Mouse (Mus musculus) CH12.LX (cell line): ENCODE results near the gene Rnf126.

Source experiments
- CHD2 ChIP-seq: IDR thresholded peaks from 2 replicates; pipeline ENCODE4 v1.6.1; 2011; ENCODE audit warnings: low read length, improper control_type of control experiment
- IRF4 ChIP-seq: IDR thresholded peaks from 2 replicates; pipeline ENCODE4 v1.6.1; 2014; ENCODE audit warnings: low read depth, mild to moderate bottlenecking, inconsistent platforms, low read length, improper control_type of control experiment
- MXI1 ChIP-seq: IDR thresholded peaks from 2 replicates; pipeline ENCODE4 v1.6.1; 2011; ENCODE audit warnings: mild to moderate bottlenecking, low read depth, low read length, improper control_type of control experiment
- POLR2A ChIP-seq: IDR thresholded peaks from 2 replicates; pipeline ENCODE4 v1.6.1; 2011; ENCODE audit warnings: low read depth, mild to moderate bottlenecking, improper control_type of control experiment, low read length
- TCF12 ChIP-seq: IDR thresholded peaks from 2 replicates; pipeline ENCODE4 v1.6.1; 2014; ENCODE audit warnings: low read depth, mild to moderate bottlenecking, inconsistent platforms, low read length, improper control_type of control experiment

- TF ChIP-seq CHD2 (no peak), IRF4 (no peak), MXI1 (no peak), TCF12 (no peak), POLR2A (no peak)
Measured at GRCm38 (mm10) chr10:79764234-79764633, 2.5 kb downstream of the Rnf126 start.
